Mouse (Mus musculus) thymus, adult 18-20 months (tissue): Measurements from ENCODE around the gene Helt.
"Not testable (repeated sequence)": the region's sequence is repeated elsewhere in the genome, so short reads cannot be mapped to it uniquely, and the experiment has no call there.

ENCODE experiments used
- DNase-seq, 2 experiments: peaks; one replicate each; pipeline ENCODE4 v3.0.0; 2022; ENCODE audit warnings: mixed read lengths in 2 of 2

The Helt gene

DNA sequence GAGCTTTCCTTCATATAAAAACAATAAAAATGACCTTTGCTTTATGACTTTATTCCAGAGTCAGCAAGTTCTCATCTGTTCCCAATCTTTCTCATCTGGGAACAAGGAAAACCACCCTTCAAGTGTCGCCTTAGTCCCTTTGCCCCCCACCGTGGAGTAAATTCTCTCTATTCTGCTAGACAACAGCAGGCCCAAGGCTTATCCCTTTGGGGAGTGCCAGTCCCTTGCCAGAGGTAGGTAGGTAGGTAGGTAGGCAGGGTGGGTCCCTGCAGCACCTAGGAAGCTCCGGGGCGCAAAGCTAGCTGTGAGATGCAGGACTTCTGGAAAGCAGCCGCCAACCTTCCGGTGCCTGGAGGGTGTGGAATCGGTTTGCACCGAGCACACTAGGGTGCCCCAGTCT, 1.5 kb upstream of the Helt start:
- DNase-seq: no peak

DNA sequence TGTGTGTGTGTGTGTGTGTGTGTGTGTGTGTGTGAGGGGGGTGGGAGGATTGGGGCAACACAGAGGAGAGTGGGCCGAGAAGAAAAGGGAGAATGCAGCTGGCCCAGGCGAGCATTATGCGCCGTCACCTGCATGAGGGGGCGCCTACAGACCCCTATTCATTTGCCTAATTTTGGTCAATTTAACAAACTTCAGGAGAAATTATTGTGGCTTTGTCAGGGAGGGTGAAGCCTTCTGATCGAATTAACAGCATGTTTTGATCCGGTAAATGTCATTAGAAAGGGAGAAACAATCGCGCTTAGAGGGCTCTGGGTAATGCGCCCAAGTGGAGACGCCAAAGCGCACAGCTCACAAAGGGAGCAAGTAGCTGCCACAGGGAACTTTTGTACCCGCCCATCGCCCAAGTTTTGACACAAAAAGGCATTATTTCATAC, 647 bp upstream of the Helt start:
- no peak for DNase-seq

DNA sequence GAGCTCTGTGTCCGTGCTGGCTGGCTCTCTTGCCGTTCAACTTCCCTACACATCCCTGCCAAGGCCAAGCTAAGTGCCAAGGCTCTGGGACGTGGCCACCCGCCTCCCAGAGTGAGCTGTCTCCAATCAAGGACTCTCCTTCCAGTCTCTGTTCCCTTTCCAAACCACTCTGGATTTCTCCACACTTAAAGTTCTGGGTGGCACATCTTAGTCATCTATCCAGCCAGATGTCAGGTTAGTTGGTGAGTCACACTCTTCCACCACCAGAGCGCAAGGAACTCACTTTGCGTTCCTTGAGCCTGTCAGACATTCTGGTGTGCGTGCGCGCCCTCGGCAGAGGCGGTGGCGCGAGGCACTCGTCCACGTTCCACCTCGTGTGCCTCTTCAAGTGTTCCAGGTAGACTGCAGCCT, 725 bp downstream of the Helt start:
- DNase-seq: no peak

DNA sequence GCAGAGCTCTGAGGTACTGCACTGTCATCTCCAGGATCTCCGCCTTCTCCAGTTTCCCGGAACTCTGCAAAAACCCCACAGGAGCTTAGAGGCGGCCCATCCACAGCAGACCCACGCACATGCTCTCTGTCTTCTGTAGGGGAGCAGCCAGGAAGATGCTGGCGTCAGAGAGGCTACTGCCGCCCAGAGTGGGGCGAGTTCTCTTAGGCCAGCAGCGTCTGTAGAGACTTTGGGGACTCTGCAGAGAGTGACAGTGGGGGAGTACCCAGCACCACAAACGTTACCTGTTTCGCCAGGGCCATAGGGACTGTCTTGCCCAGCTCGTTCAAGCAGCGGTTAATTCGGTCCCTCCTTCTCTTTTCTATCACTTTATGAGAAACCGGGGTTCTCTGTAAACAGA, 1.3 kb downstream of the Helt start:
- no peak for DNase-seq

DNA sequence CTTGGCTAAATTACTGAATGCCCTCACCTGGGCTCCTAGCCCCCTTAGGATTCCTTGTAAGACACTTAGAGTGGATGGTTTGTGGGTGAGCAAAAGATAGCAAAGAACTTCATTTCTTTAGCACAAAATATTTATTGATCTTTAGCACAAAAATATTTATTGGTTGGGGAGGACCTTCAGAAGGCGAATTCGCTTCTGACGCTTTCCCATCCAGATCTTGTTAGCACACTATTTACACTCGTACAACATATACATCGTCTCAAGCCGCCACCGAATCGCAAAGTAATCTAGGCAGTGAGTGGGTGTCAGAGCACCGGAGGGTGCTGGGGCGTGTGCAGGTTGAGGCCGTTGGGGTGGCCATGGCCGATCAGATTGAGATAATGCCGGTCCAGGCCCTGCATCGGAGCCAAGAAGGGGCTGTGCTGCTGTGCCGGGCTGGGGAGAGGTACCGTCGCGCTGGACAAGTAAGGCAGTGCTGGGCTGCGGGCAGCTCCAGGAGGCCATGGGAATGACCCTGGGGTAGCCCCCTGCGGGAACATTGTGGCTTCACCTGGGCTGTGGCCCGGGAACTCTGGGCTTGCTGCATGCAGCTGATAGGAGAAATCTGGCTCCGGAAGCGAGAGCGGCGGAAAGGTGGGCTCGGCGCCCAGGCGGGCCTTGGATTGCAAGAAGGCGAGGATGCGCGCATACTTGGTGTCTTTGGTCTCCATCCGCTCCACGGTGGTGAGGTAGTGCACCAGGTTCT, 2.4 kb downstream of the Helt start:
- no peak for DNase-seq

DNA sequence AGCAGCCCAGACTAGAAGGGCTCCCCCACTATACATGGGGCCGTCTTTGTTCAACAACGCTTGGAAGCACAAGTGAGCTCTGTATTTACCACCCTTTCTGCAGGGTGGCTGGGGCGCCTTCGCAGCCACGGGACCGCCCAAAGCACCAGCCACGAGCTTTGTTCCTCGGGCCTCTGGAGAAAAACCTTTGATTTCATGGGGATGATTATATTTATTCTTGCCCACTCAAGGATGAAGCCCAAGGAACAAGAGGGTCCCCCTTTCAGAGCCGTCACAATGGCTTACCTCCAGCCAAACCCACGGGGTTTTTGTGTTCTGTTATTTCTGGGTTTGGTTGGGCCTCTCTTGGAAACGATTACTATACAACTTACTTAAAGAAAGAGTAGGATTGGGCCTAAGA, 5.2 kb downstream of the Helt start:
- no peak for DNase-seq

DNA sequence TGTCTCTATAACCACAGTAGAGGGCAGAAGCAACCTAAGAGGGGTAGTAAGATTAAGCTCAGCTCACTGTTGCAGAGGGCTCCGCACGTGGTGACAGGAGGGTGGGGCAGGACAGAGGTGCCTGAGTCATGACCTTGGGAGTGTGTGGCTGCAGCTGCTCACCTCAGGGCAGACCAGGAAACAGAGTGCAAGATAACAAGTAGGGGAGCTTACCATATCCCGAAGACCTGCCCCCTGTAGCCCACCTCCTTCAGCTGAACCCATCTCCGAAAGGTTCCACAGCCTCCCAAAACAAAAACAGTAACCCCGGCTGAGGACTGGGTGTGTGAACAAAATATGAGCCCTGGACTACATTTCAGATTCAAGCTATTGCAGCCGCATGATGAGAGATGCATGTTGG, 6.5 kb downstream of the Helt start:
- DNase-seq: no peak

DNA sequence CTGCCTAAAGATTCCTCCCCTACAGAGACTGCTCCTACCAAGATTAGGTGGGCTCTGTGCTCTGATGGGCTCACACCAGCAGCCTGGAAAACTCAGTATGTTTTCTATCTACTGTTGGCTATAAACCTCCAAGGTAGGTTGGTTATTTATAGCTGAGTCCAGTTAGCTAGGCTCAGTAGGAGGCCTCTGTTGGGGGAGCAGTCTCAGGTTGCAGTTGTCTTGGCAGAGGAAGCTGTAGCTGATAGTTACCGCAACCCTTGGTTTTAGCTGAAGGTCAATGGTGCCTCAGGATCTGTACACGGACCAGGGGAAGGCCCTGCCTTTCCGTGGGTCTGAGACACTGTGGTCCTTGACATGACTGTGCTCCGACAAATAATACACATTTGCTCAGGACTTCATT, 8.5 kb downstream of the Helt start:
- no peak for DNase-seq

DNA sequence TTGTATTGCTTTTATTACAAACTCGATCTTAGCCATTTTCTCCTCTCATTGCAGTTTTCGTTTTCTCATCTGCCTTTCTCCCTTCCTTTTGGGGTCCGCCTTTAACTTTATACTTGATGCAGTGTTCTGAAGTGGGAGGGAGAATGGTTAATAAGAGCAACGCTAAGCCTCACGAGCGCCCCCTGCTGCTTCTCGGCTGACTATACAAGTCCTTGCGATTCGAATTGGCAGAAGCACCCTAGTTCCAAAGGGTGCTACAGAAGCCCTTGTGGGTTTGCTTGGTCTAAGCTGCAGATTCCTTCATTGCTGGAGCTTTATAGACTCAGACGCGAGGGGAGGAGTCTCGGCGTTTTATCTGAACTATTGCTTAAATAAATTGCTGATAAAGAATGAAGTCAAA, 12.9 kb downstream of the Helt start:
- peak; percentile 6 to 13 for DNase-seq

DNA sequence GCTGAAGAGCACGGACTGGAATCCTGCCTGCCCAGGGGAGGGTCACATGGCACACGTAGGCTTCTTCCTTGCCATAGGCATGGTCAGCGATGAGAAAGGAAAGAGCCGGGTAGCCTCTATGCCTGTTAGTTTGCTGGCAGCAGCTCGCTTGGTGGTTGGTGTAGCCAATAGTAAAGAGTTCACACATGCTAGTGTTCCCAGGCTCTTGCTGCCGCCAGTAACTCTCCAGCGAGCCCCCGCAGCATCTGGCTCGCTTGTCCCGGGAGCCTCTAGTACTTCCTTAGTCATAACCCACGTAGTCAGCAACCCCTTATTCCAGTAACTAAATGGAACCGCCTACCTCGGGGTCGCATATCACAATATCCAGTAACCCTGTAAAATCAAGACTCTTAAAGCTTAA, 17.5 kb downstream of the Helt start:
- DNase-seq: no peak

DNA sequence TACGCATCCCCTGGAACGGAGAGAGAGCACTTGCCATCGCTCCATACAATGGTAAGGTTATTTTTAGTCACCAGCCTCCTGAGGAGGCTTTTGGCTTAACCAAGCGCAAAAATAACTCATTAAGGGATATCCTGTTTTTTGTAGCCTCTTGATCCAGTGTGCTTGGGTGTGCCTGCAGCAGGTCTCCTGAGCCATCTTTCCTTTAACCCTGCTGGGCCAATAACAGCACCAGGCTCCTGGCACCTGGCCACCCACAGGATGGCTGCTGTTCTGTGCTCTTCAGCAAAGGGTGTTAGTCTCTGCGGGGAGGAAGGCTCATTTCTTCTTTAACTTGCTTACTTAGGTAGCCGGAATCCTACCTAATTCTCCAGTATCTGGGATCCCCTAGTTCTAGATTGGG, 23.7 kb downstream of the Helt start:
- no peak for DNase-seq

DNA sequence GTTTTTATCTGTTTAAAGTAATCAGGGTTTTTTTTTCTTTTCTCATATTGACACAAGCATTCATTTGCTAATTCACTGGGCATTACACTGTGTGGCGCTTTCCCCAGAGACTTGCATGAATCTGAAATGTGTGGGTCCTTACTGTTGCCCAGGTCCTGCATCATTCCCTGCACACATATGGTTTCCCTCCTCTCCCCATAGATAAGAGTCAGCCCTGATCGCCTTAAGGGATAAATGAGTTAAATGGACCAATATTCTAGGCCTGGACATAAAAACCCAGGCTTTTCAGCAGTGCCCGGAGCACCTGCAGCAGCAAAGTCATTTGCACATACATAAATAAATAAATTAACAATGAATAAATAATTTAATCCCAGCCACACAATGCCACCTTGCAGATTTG, 24.3 kb downstream of the Helt start:
- DNase-seq: no peak

DNA sequence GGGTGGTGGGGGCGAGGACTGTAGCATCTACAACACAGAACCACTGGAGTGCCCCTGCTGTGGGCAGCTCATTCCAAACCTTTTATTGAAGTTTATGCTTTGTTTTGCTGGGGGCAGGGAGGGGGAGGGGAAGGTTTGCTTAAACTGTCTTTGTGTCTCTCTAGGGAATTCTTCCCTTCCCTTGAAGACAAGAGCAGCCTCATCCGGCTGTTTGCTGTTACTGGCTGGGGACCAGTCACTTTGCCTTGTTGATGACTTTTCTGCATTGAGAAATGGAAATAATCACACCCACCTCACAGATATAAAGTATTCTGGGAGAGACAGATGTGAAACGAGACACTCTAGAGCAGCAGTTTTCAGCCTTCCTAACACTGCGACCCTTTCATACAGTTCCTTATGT, 27.7 kb downstream of the Helt start:
- DNase-seq: no peak

DNA sequence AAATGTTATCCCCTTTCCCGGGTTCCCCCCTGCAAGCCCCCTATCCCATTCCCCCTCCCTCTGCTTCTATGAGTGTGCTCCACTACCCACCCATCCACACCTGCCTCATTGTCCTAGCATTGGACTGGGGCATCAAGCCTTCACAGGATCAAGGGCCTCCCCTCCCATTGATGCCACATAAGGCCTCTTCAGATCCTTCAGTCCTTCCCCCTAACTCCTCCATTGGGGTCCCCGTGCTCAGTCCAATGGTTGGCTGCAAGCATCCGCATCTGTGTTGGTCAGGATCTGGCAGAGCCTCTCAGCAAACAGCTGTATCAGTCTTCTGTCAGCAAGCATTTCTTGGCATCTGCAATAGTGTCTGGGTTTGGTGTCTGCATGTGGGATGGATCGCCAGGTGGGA, 30.3 kb downstream of the Helt start:
- not testable (repeated sequence) for DNase-seq

DNA sequence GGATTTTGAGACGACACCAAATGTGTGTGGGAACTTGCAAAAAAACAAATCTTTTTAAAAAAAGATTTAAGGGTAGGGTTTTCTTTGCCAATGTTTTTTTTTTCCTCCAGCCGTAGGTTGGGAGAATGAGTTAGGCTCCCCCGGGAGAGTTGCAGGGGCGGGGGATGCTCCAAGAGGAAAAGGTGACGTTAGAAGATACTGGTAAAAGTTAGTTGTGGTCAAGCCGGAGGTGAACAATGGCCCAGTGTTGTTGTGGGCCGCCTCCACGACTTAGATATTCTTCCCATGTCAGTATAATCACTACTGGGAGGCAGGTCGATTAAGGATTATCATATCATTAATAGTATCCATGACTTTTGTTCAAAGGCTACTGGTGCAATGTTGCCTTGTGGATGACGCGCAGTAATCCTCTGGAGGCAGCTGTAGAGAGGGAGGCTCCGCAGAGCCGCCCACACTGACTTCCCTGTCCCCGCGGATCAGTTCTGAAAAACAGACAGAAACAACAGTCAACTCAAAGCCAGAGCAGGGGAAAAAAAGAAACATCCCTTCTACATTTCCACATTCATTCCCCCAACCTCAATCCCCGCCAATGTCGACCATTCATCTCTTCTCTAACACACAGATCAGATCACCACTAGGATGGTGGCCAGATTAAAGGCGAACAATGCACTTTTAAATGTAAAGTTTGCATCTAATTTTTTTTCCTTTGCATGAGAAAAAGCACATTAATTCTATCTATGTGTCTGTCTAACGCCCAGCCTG, 36.4 kb downstream of the Helt start:
- no peak for DNase-seq

DNA sequence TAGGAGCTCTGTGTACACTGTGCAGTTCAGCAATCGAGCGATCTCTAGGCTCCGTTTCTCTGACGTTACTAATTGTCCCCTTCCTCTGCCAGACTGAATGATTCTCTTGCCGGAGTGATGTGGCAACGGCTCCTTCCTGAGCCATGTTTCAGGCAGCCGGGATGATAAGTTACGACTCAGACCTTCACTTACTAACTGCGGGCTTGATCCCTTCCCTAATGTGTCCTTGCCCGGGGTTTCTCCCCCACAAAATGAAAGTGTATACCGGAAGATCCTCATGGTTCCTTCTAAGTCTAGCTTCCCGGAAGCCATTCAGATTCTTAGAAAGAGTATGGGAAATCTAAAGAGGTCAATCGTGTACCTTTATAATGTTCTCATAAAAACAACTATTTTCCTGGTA, 42.0 kb downstream of the Helt start:
- no peak for DNase-seq

DNA sequence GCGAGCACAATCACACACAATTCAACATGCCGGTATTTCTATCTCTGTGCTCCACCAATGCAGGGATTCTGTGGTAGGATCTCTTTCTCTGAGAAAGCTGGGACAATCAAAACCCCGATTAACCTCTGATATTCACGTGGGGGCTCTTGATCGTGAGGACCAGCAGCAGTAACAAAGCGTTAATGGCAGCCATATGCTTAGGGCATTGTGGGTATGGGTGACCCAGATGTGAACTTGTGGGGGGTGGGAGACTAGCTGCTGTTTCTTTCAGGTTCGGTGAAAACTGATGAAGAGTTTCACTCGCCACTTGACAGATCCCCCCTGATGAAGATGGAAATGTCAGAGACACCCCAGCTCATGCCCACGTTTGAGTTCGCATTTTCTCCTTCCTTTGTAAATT, 42.9 kb downstream of the Helt start:
- DNase-seq: no peak

DNA sequence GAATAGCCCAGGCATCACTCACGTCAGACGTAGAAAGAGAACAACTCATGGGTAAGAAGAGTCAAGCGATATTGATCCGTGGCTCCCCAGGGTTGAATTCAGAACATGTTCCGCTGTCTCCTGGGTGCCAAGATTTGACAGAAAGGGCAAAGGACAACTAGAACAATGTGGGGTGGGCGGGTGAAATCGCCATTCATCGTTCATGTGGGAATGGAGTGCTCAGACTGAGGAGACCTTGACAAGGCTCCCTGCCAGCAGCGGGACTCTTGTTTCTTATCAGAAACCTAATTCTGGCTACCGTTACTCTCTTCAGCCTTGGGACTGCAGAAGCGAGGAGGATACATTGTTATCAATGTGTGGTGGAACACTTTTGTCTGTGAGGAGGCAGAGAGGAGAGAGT, 48.1 kb downstream of the Helt start:
- no peak for DNase-seq

DNA sequence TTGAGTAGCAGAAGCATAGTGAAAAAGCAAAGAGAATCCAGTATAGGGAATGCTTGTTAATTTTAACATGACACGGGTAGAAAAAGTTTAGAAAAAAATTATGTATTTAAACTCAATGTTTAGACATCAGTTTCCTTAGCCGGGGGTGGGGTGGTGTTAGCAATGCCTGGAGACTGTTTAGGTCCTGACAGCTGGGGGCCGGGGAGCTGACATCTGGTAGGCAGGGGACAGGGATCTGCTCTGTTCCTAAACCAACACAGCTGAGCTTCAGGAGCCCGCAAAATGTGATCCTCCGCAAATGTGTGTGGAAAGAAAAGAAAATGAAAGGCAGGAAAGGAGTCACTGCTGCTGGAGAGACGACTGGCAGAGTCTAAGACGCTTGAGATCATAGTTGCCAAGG, 51.5 kb downstream of the Helt start:
- DNase-seq: no peak
